Mouse (Mus musculus): ENCODE measurements at regions not wholly inside any gene's neighbourhood (a gene's known extent, or its start where the extent isn't known, plus 50 kb on each side); places are given as distances from the start of the nearest gene placed in this dataset.

- no peak overlapping the region for H3K27ac ChIP-seq (ENCODE audit: low read depth, low read length)
- 88% methylated on average over 1 of the region's 1 CpGs for WGBS (ENCODE audit: insufficient replicate concordance)
- H3K4me1 ChIP-seq (ENCODE audit: control insufficient read depth, insufficient read depth, low read length) = no peaks in the 10 kb centered on the region
- ATAC-seq (replicated peaks; ENCODE audit: insufficient number of reproducible peaks, low FRiP score, low TSS enrichment) = no peak
- H3K36me3 ChIP-seq (ENCODE audit: control insufficient read depth, insufficient read depth, low read length) = no peaks in the 10 kb centered on the region
- H3K4me2 ChIP-seq = no peak overlapping the region
- no peak overlapping the region for H3K4me3 ChIP-seq (ENCODE audit: low read depth, low read length)
- no peak overlapping the region for H3K9ac ChIP-seq (ENCODE audit: low read depth, low read length)
- H3K27me3 ChIP-seq (ENCODE audit: control insufficient read depth, insufficient read depth, low read length) = no peaks in the 10 kb centered on the region
- H3K9me3 ChIP-seq (replicated peaks; ENCODE audit: control insufficient read depth, low read length) = no peaks in the 10 kb centered on the region
Observed at GRCm38 (mm10) chr8:60728339-60728738, 95.7 kb downstream of the Mfap3l start.

GRCm38 (mm10) chr8:60732545-60732944, 99.9 kb downstream of the Mfap3l start:
- WGBS (ENCODE audit: insufficient replicate concordance) = 79% methylated on average over 2 of the region's 2 CpGs
- Histone ChIP-seq H3K27ac (ENCODE audit: low read depth, low read length) (no peak overlapping the region), H3K36me3 (ENCODE audit: control insufficient read depth, insufficient read depth, low read length) (no peaks in the 10 kb centered on the region), H3K9ac (ENCODE audit: low read depth, low read length) (no peak overlapping the region), H3K9me3 (replicated peaks; ENCODE audit: control insufficient read depth, low read length) (no peaks in the 10 kb centered on the region), H3K4me1 (ENCODE audit: control insufficient read depth, insufficient read depth, low read length) (no peaks in the 10 kb centered on the region), H3K4me3 (ENCODE audit: low read depth, low read length) (no peak overlapping the region), H3K4me2 (no peak overlapping the region), H3K27me3 (ENCODE audit: control insufficient read depth, insufficient read depth, low read length) (no peaks in the 10 kb centered on the region)
- ATAC-seq (replicated peaks; ENCODE audit: insufficient number of reproducible peaks, low FRiP score, low TSS enrichment) = no peak

- H3K27ac ChIP-seq (ENCODE audit: low read depth, low read length) = no peak overlapping the region
- H3K4me1 ChIP-seq (ENCODE audit: control insufficient read depth, insufficient read depth, low read length) = no peaks in the 10 kb centered on the region
- no peak overlapping the region for H3K4me3 ChIP-seq (ENCODE audit: low read depth, low read length)
- H3K4me2 ChIP-seq = no peak overlapping the region
- WGBS (ENCODE audit: insufficient replicate concordance) = 72% methylated on average over 3 of the region's 3 CpGs
- no peaks in the 10 kb centered on the region for H3K9me3 ChIP-seq (replicated peaks; ENCODE audit: control insufficient read depth, low read length)
- H3K9ac ChIP-seq (ENCODE audit: low read depth, low read length) = no peak overlapping the region
- no peaks in the 10 kb centered on the region for H3K36me3 ChIP-seq (ENCODE audit: control insufficient read depth, insufficient read depth, low read length)
- H3K27me3 ChIP-seq (ENCODE audit: control insufficient read depth, insufficient read depth, low read length) = no peaks in the 10 kb centered on the region
- ATAC-seq (replicated peaks; ENCODE audit: insufficient number of reproducible peaks, low FRiP score, low TSS enrichment) = no peak
Observed at GRCm38 (mm10) chr8:60735961-60736360, 103.3 kb downstream of the Mfap3l start.

- Histone ChIP-seq H3K9ac (ENCODE audit: low read depth, low read length) (no peak overlapping the region), H3K36me3 (ENCODE audit: control insufficient read depth, insufficient read depth, low read length) (no peaks in the 10 kb centered on the region), H3K4me2 (no peak overlapping the region), H3K27me3 (ENCODE audit: control insufficient read depth, insufficient read depth, low read length) (no peaks in the 10 kb centered on the region), H3K4me3 (ENCODE audit: low read depth, low read length) (no peak overlapping the region), H3K9me3 (replicated peaks; ENCODE audit: control insufficient read depth, low read length) (no peaks in the 10 kb centered on the region), H3K4me1 (ENCODE audit: control insufficient read depth, insufficient read depth, low read length) (no peaks in the 10 kb centered on the region), H3K27ac (ENCODE audit: low read depth, low read length) (no peak overlapping the region)
- WGBS (ENCODE audit: insufficient replicate concordance) = 87% methylated on average over 9 of the region's 9 CpGs
- ATAC-seq (replicated peaks; ENCODE audit: insufficient number of reproducible peaks, low FRiP score, low TSS enrichment) = no peak
Observed at GRCm38 (mm10) chr8:60736401-60736800, 103.8 kb downstream of the Mfap3l start.

- Histone ChIP-seq H3K27me3 (ENCODE audit: control insufficient read depth, insufficient read depth, low read length) (no peaks in the 10 kb centered on the region), H3K9ac (ENCODE audit: low read depth, low read length) (no peak overlapping the region), H3K4me3 (ENCODE audit: low read depth, low read length) (no peak overlapping the region), H3K27ac (ENCODE audit: low read depth, low read length) (no peak overlapping the region), H3K4me2 (no peak overlapping the region), H3K36me3 (ENCODE audit: control insufficient read depth, insufficient read depth, low read length) (no peaks in the 10 kb centered on the region), H3K4me1 (ENCODE audit: control insufficient read depth, insufficient read depth, low read length) (no peaks in the 10 kb centered on the region), H3K9me3 (replicated peaks; ENCODE audit: control insufficient read depth, low read length) (no peaks in the 10 kb centered on the region)
- ATAC-seq (replicated peaks; ENCODE audit: insufficient number of reproducible peaks, low FRiP score, low TSS enrichment) = no peak
- WGBS (ENCODE audit: insufficient replicate concordance) = 56% methylated on average over 2 of the region's 2 CpGs
Observed at GRCm38 (mm10) chr8:60736913-60737312, 104.3 kb downstream of the Mfap3l start.

GRCm38 (mm10) chr8:60737616-60738015, 105.0 kb downstream of the Mfap3l start:
- Histone ChIP-seq H3K4me1 (ENCODE audit: control insufficient read depth, insufficient read depth, low read length) (no peaks in the 10 kb centered on the region), H3K27ac (ENCODE audit: low read depth, low read length) (no peak overlapping the region), H3K27me3 (ENCODE audit: control insufficient read depth, insufficient read depth, low read length) (no peaks in the 10 kb centered on the region), H3K9ac (ENCODE audit: low read depth, low read length) (no peak overlapping the region), H3K36me3 (ENCODE audit: control insufficient read depth, insufficient read depth, low read length) (no peaks in the 10 kb centered on the region), H3K4me2 (no peak overlapping the region), H3K4me3 (ENCODE audit: low read depth, low read length) (no peak overlapping the region), H3K9me3 (replicated peaks; ENCODE audit: control insufficient read depth, low read length) (no peaks in the 10 kb centered on the region)
- ATAC-seq (replicated peaks; ENCODE audit: insufficient number of reproducible peaks, low FRiP score, low TSS enrichment) = no peak
- WGBS (ENCODE audit: insufficient replicate concordance) = 82% methylated on average over 1 of the region's 1 CpGs

- Histone ChIP-seq H3K9ac (ENCODE audit: low read depth, low read length) (no peak overlapping the region), H3K27me3 (ENCODE audit: control insufficient read depth, insufficient read depth, low read length) (no peaks in the 10 kb centered on the region), H3K36me3 (ENCODE audit: control insufficient read depth, insufficient read depth, low read length) (no peaks in the 10 kb centered on the region), H3K9me3 (replicated peaks; ENCODE audit: control insufficient read depth, low read length) (no peaks in the 10 kb centered on the region), H3K4me3 (ENCODE audit: low read depth, low read length) (no peak overlapping the region), H3K27ac (ENCODE audit: low read depth, low read length) (no peak overlapping the region), H3K4me1 (ENCODE audit: control insufficient read depth, insufficient read depth, low read length) (no peaks in the 10 kb centered on the region), H3K4me2 (no peak overlapping the region)
- ATAC-seq (replicated peaks; ENCODE audit: insufficient number of reproducible peaks, low FRiP score, low TSS enrichment) = no peak
- 92% methylated on average over 2 of the region's 2 CpGs for WGBS (ENCODE audit: insufficient replicate concordance)
Observed at GRCm38 (mm10) chr8:60745877-60746276, 113.2 kb downstream of the Mfap3l start.

GRCm38 (mm10) chr8:60746486-60746885, 113.9 kb downstream of the Mfap3l start:
- H3K4me3 ChIP-seq (ENCODE audit: low read depth, low read length) = no peak overlapping the region
- H3K36me3 ChIP-seq (ENCODE audit: control insufficient read depth, insufficient read depth, low read length) = no peaks in the 10 kb centered on the region
- H3K4me1 ChIP-seq (ENCODE audit: control insufficient read depth, insufficient read depth, low read length) = no peaks in the 10 kb centered on the region
- no peaks in the 10 kb centered on the region for H3K27me3 ChIP-seq (ENCODE audit: control insufficient read depth, insufficient read depth, low read length)
- WGBS (ENCODE audit: insufficient replicate concordance) = 71% methylated on average over 3 of the region's 3 CpGs
- ATAC-seq (replicated peaks; ENCODE audit: insufficient number of reproducible peaks, low FRiP score, low TSS enrichment) = no peak
- no peak overlapping the region for H3K4me2 ChIP-seq
- no peak overlapping the region for H3K27ac ChIP-seq (ENCODE audit: low read depth, low read length)
- H3K9ac ChIP-seq (ENCODE audit: low read depth, low read length) = no peak overlapping the region
- no peaks in the 10 kb centered on the region for H3K9me3 ChIP-seq (replicated peaks; ENCODE audit: control insufficient read depth, low read length)

GRCm38 (mm10) chr8:60755704-60756415, 123.2 kb downstream of the Mfap3l start:
- ATAC-seq (replicated peaks; ENCODE audit: insufficient number of reproducible peaks, low FRiP score, low TSS enrichment) = no peak
- Histone ChIP-seq H3K27ac (ENCODE audit: low read depth, low read length) (no peak overlapping the region), H3K4me2 (no peak overlapping the region), H3K9ac (ENCODE audit: low read depth, low read length) (no peak overlapping the region), H3K4me1 (ENCODE audit: control insufficient read depth, insufficient read depth, low read length) (no peaks in the 10 kb centered on the region), H3K4me3 (ENCODE audit: low read depth, low read length) (no peak overlapping the region), H3K27me3 (ENCODE audit: control insufficient read depth, insufficient read depth, low read length) (no peaks in the 10 kb centered on the region), H3K9me3 (replicated peaks; ENCODE audit: control insufficient read depth, low read length) (no peaks in the 10 kb centered on the region), H3K36me3 (ENCODE audit: control insufficient read depth, insufficient read depth, low read length) (no peaks in the 10 kb centered on the region)
- WGBS (ENCODE audit: insufficient replicate concordance) = 59% methylated on average over 18 of the region's 18 CpGs

Data from heart, embryonic 11.5 days (tissue).